Comparison of ENCODE assay signal across 13 mouse cellular contexts in genomic region chr5:7932234-7933221, GRCm38 (mm10). TPM values are rescaled to one million over a fixed set of nuclear protein-coding genes. Genes with fewer than 3 reads are reported as not detected.
DNase-seq lines count a peak whose midpoint lies in the region; ATAC-seq and TF ChIP-seq lines count a peak whose summit lies in the region.
"Had no signal": no experiment of that assay in that cellular context is flagged by ENCODE, and none has a peak within 500 bp of the region (broad histone marks: within the 10 kb centered on the region; RNA-seq: fewer than 3 reads in every experiment).

No protein-coding gene starts in this region.

- H3K36me3 ChIP-seq in hindbrain, embryonic 11.5 days (ENCODE audit: control insufficient read depth, insufficient read depth, low read length) = no peaks in the 10 kb centered on the region
- no peaks in the 10 kb centered on the region for H3K36me3 ChIP-seq in hindbrain, embryonic 13.5 days
- H3K36me3 ChIP-seq in intestine, embryonic 15.5 days = no peaks in the 10 kb centered on the region
- no peaks in the 10 kb centered on the region for H3K36me3 ChIP-seq in forebrain, postnatal 0 days (ENCODE audit: insufficient read depth)
- H3K36me3 ChIP-seq: G1E; heart, embryonic 13.5 days; hindbrain, embryonic 12.5 days had no signal

- ATAC-seq in hindbrain, embryonic 11.5 days (ENCODE audit: low FRiP score) = peak; percentile 45; the same call in 1 of the 2 replicates
- ATAC-seq in hindbrain, embryonic 13.5 days (ENCODE audit: low FRiP score) = no peak
- ATAC-seq in intestine, embryonic 15.5 days = peak; percentile 58
- ATAC-seq in forebrain, postnatal 0 days = no peak

- H3K4me3 ChIP-seq in hindbrain, embryonic 11.5 days (ENCODE audit: low read depth, low read length) = no peak overlapping the region
- no peak overlapping the region for H3K4me3 ChIP-seq in hindbrain, embryonic 13.5 days
- H3K4me3 ChIP-seq in intestine, embryonic 15.5 days (replicated peaks) = no peak overlapping the region
- H3K4me3 ChIP-seq in forebrain, postnatal 0 days (ENCODE audit: low read depth, low read length) = no peak overlapping the region
- H3K4me3 ChIP-seq: heart, embryonic 13.5 days; hindbrain, embryonic 12.5 days had no signal

- WGBS in hindbrain, embryonic 11.5 days = 80% methylated on average over 5 of the region's 5 CpGs
- WGBS in hindbrain, embryonic 13.5 days = 80% methylated on average over 5 of the region's 5 CpGs
- 45% methylated on average over 5 of the region's 5 CpGs for WGBS in intestine, embryonic 15.5 days
- 73% methylated on average over 5 of the region's 5 CpGs for WGBS in forebrain, postnatal 0 days

- DNase-seq in hindbrain, embryonic 11.5 days (ENCODE audit: low spot score) = peak; percentile 3
- peak; percentile 25 for DNase-seq in kidney, postnatal 10 days
- DNase-seq in mesoderm, embryonic 11.5 days (ENCODE audit: low read depth, low spot score) = peak; percentile 34
- DNase-seq in layer of hippocampus, postnatal 36 days = no peak
- no peak for DNase-seq in forebrain, postnatal 0 days
- no peak for DNase-seq in left cerebral cortex, postnatal 14 days (ENCODE audit: low spot score in 2 of 2)
- DNase-seq: B cell, adult 2 months; cerebellum, postnatal 14 days had no signal

- no peak overlapping the region for H3K27ac ChIP-seq in hindbrain, embryonic 11.5 days (ENCODE audit: low read depth, low read length)
- H3K27ac ChIP-seq in hindbrain, embryonic 13.5 days = no peak overlapping the region
- no peak overlapping the region for H3K27ac ChIP-seq in intestine, embryonic 15.5 days
- no peak overlapping the region for H3K27ac ChIP-seq in forebrain, postnatal 0 days (ENCODE audit: low read depth, low read length)
- H3K27ac ChIP-seq: heart, embryonic 13.5 days; hindbrain, embryonic 12.5 days had no signal

- no peaks in the 10 kb centered on the region for H3K9me3 ChIP-seq in hindbrain, embryonic 11.5 days (ENCODE audit: control insufficient read depth, low read length)
- H3K9me3 ChIP-seq in hindbrain, embryonic 13.5 days = no peaks in the 10 kb centered on the region
- H3K9me3 ChIP-seq in intestine, embryonic 15.5 days = no peaks in the 10 kb centered on the region
- H3K9me3 ChIP-seq in forebrain, postnatal 0 days (ENCODE audit: low read length) = no peaks in the 10 kb centered on the region
- H3K9me3 ChIP-seq: G1E; heart, embryonic 13.5 days; hindbrain, embryonic 12.5 days had no signal

- H3K27me3 ChIP-seq in hindbrain, embryonic 11.5 days (ENCODE audit: control insufficient read depth, insufficient read depth, low read length) = no peaks in the 10 kb centered on the region
- no peaks in the 10 kb centered on the region for H3K27me3 ChIP-seq in hindbrain, embryonic 13.5 days
- H3K27me3 ChIP-seq in intestine, embryonic 15.5 days (replicated peaks) = no peaks in the 10 kb centered on the region
- no peaks in the 10 kb centered on the region for H3K27me3 ChIP-seq in forebrain, postnatal 0 days (ENCODE audit: insufficient read depth, low read length)
- H3K27me3 ChIP-seq: heart, embryonic 13.5 days; hindbrain, embryonic 12.5 days had no signal

- intact Hi-C loops in left cerebral cortex, postnatal 14 days (cut with DNase I) = no loop called here

- no peaks in the 10 kb centered on the region for H3K4me1 ChIP-seq in hindbrain, embryonic 11.5 days (replicated peaks; ENCODE audit: control insufficient read depth, insufficient read depth, low read length)
- H3K4me1 ChIP-seq in hindbrain, embryonic 13.5 days (replicated peaks) = no peaks in the 10 kb centered on the region
- H3K4me1 ChIP-seq in intestine, embryonic 15.5 days (replicated peaks) = no peaks in the 10 kb centered on the region
- H3K4me1 ChIP-seq in forebrain, postnatal 0 days (ENCODE audit: insufficient read depth) = no peaks in the 10 kb centered on the region
- H3K4me1 ChIP-seq: heart, embryonic 13.5 days; hindbrain, embryonic 12.5 days had no signal

- H3K9ac ChIP-seq in hindbrain, embryonic 11.5 days (ENCODE audit: low read depth, low read length) = no peak overlapping the region
- H3K9ac ChIP-seq in hindbrain, embryonic 13.5 days = no peak overlapping the region
- no peak overlapping the region for H3K9ac ChIP-seq in intestine, embryonic 15.5 days
- no peak overlapping the region for H3K9ac ChIP-seq in forebrain, postnatal 0 days
- H3K9ac ChIP-seq: heart, embryonic 13.5 days; hindbrain, embryonic 12.5 days had no signal

- H3K4me2 ChIP-seq in hindbrain, embryonic 11.5 days (replicated peaks; ENCODE audit: low read depth, low read length) = no peak overlapping the region
- no peak overlapping the region for H3K4me2 ChIP-seq in hindbrain, embryonic 13.5 days
- no peak overlapping the region for H3K4me2 ChIP-seq in intestine, embryonic 15.5 days (replicated peaks)
- H3K4me2 ChIP-seq in forebrain, postnatal 0 days (ENCODE audit: low read depth) = no peak overlapping the region
- H3K4me2 ChIP-seq: heart, embryonic 13.5 days; hindbrain, embryonic 12.5 days had no signal

- no peak for TF ChIP-seq CTCF in forebrain, postnatal 0 days (IDR thresholded peaks at IDR 0.05; ENCODE audit: low read depth)

RNA-seq across cellular contexts. Expression of gene Steap4, which starts 27.7 kb away (rescaled TPM):
- 0.12 and 0.14 TPM in 2 replicates for polyA plus RNA-seq in hindbrain, embryonic 11.5 days (2014; fragmentation: Nextera tagmentation; extraction: Ambion mirVana)
- 0.08 and 0.26 TPM in 2 replicates for polyA plus RNA-seq in hindbrain, embryonic 13.5 days (2015; fragmentation: Nextera tagmentation; extraction: Ambion mirVana)
- polyA plus RNA-seq in intestine, embryonic 15.5 days (2015; fragmentation: Nextera tagmentation; extraction: Ambion mirVana) = 1.5 and 1.8 TPM in 2 replicates
- total RNA-seq in layer of hippocampus, postnatal 36 days (2021) = under 1 TPM; 0.25 to 0.51 TPM
- total RNA-seq in forebrain, postnatal 0 days (2014; rRNA removed) = 0.23 and 0.43 TPM in 2 replicates
- 0.33 and 0.46 TPM in 2 replicates for polyA plus RNA-seq in forebrain, postnatal 0 days (2015; fragmentation: Nextera tagmentation; extraction: Ambion mirVana)
- under 1 TPM; 0.30 to 0.42 TPM for total RNA-seq in left cerebral cortex, postnatal 14 days (2021)
- total RNA-seq: G1E had no signal
- polyA plus RNA-seq: G1E had no signal

Comparison
In these comparisons a context has a peak if more than half of its experiments do, and no peak if none do; other contexts are left out.
1. ATAC-seq: peak in hindbrain, embryonic 11.5 days (single experiment) and intestine, embryonic 15.5 days (single experiment); none in hindbrain, embryonic 13.5 days (single experiment) and forebrain, postnatal 0 days (single experiment).
2. DNase-seq: peak in hindbrain, embryonic 11.5 days (single experiment), kidney, postnatal 10 days (single experiment) and mesoderm, embryonic 11.5 days (single experiment); none in layer of hippocampus, postnatal 36 days (0 of 2), forebrain, postnatal 0 days (single experiment) and left cerebral cortex, postnatal 14 days (0 of 2).